Mouse (Mus musculus) stomach, embryonic 14.5 days (tissue): ENCODE data around the gene Syt16. TPM values are rescaled to one million over a fixed set of nuclear protein-coding genes. Genes with fewer than 3 reads are reported as not detected.
A peak's percentile ranks its signal among the peaks of the same experiment; 100 is the strongest.

ENCODE experiments used
- ATAC-seq: fragments of 200-750 bp; cut with Nextera tagmentation; 2 replicates; pipeline ENCODE4 v1.8.0; 2017; ENCODE audit warnings: low read depth, moderate TSS enrichment; ENCODE audit not compliant: insufficient number of reproducible peaks, insufficient read depth, low FRiP score
- H3K27ac ChIP-seq: fragments of 300-500 bp; sonication (generic); 2 replicates; pipeline ENCODE4 v1.5.1; 2014; ENCODE audit warnings: mild to moderate bottlenecking, low read length, moderate library complexity, mixed read lengths
- H3K27me3 ChIP-seq: fragments of 300-500 bp; sonication (generic); 2 replicates; pipeline ENCODE4 v1.6.1; 2014; ENCODE audit warnings: low read length, control low read depth, mixed read lengths; ENCODE audit not compliant: control insufficient read depth, insufficient read depth
- H3K36me3 ChIP-seq: fragments of 300-500 bp; sonication (generic); 2 replicates; pipeline ENCODE4 v1.6.1; 2014; ENCODE audit warnings: mild to moderate bottlenecking, control low read depth, low read length, moderate library complexity, mixed read lengths; ENCODE audit not compliant: control insufficient read depth, insufficient read depth
- H3K4me1 ChIP-seq: fragments of 300-500 bp; sonication (generic); 2 replicates; pipeline ENCODE4 v1.6.1; 2014; ENCODE audit warnings: low read length, control low read depth, mixed read lengths; ENCODE audit not compliant: control insufficient read depth, insufficient read depth
- H3K4me2 ChIP-seq: fragments of 300-500 bp; sonication (generic); replicated peaks from 2 replicates; pipeline ENCODE4 v1.6.1; 2014; ENCODE audit warnings: low read depth, low read length, control low read depth
- H3K4me3 ChIP-seq: fragments of 300-500 bp; sonication (generic); 2 replicates; pipeline ENCODE4 v1.5.1; 2014; ENCODE audit warnings: low read depth, low read length, control low read depth
- H3K9ac ChIP-seq: fragments of 300-500 bp; sonication (generic); replicated peaks from 2 replicates; pipeline ENCODE4 v1.6.1; 2014; ENCODE audit warnings: low read depth, mild to moderate bottlenecking, control low read depth, low read length, moderate library complexity, mixed read lengths
- H3K9me3 ChIP-seq: fragments of 300-500 bp; sonication (generic); 2 replicates; pipeline ENCODE4 v1.6.1; 2016; ENCODE audit warnings: low read depth, low read length, control low read depth; ENCODE audit not compliant: control insufficient read depth
- WGBS: fragments of 180-500 bp; shearing (Covaris S2); extraction: QIAGEN DNeasy Blood & Tissue Kit; methylation state at CpG from one replicate; pipeline ENCODE4 v1.1.7; 2014; 5-methylcytosine and 5-hydroxymethylcytosine counted together
- polyA plus RNA-seq: library from polyadenylated mRNA; unstranded; fragments of >200 nt; fragmentation: Nextera tagmentation; extraction: Ambion mirVana; gene quantifications from 2 replicates; pipeline ENCODE4 v1.2.1, GENCODE M21; 2014

Syt16 gene
- polyA plus RNA-seq, 1 experiment from 2014 or later = 2.3 TPM

DNA sequence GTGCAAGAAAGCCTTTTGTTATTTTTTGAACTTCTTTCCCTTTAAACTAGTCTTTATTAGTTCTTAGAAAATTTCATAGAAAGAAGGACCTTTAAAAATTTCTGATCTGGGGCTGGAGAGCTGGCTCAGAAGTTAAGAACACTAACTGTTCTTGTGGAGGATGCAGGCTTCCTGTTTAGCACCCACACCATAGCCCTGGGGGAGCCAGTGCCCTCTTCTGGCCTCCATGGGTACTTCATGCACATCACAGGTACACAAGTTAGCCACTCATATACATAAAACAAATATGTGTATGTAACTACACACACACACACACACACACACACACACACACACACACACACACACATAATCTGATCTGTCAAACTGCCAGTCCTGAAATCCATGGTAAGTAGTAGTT lies 7.9 kb upstream of the Syt16 start:
- no peaks in the 10 kb centered on the region for H3K4me1 ChIP-seq
- H3K27me3 ChIP-seq = no peaks in the 10 kb centered on the region
- no peak overlapping the region for H3K9ac ChIP-seq
- no peak overlapping the region for H3K27ac ChIP-seq
- no peaks in the 10 kb centered on the region for H3K9me3 ChIP-seq
- no peak for ATAC-seq
- H3K4me3 ChIP-seq = no peak overlapping the region
- H3K4me2 ChIP-seq = no peak overlapping the region
- H3K36me3 ChIP-seq = peaks cover 5% of the 10 kb centered on the region; the same call in 1 of the 2 replicates

- H3K9me3 ChIP-seq = no peaks in the 10 kb centered on the region
- H3K27me3 ChIP-seq = peaks cover 3% of the 10 kb centered on the region; the same call in 1 of the 2 replicates
- H3K27ac ChIP-seq = no peak overlapping the region
- no peaks in the 10 kb centered on the region for H3K36me3 ChIP-seq
- no peak overlapping the region for H3K9ac ChIP-seq
- no peaks in the 10 kb centered on the region; the same call in 1 of the 2 replicates for H3K4me1 ChIP-seq
- H3K4me3 ChIP-seq = no peak overlapping the region; the same call in 1 of the 2 replicates
- 63% methylated on average over 12 of the region's 12 CpGs for WGBS
- no peak overlapping the region for H3K4me2 ChIP-seq
- ATAC-seq = no peak
Measured at GRCm38 (mm10) chr12:73996906-73997296, 560 bp upstream of the Syt16 start.

DNA sequence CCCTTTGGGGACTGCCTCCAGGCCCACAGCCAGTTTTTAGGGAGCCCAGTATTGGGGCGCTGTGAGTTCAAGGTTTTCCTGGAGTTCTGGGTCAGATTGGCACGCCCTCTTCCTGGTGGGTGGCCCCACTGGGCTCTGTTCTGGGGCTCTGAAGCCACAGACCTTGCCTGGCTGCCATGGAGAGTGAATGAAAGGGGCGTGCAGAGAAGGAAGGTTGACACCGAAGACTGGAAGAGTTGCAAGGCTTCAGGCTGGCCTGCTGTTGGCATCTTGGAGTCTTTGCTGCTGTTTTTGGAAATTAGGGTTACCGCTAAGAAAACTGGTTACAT lies 631 bp downstream of the Syt16 start:
- Histone ChIP-seq H3K9me3 (no peaks in the 10 kb centered on the region), H3K4me2 (peak overlapping the region; percentile 94), H3K27me3 (peaks cover 3% of the 10 kb centered on the region; the same call in 1 of the 2 replicates), H3K36me3 (no peaks in the 10 kb centered on the region), H3K9ac (no peak overlapping the region), H3K4me3 (peak overlapping the region; percentile 44), H3K4me1 (no peaks in the 10 kb centered on the region; the same call in 1 of the 2 replicates), H3K27ac (no peak overlapping the region)
- no peak for ATAC-seq
- WGBS = 46% methylated on average over 5 of the region's 5 CpGs

DNA sequence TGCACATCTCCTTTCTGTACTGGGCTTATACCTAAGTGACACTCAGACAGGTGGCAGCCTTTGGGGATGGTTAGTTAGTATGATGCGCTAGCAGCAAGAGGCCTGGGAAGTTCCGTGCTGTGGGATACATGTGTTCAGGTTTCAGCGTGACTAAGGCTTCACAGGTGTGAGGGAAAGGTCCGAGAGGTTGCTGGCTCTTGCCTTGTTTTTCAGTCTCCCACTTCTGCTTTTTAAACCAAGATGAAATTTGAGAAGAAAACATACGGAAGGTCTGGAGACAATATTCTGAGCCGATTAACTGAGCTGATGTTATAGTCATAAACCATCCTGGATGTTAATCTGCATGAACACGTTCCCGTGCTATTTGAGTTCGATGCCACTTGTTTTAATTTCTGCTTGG lies 5.0 kb downstream of the Syt16 start:
- ATAC-seq = no peak
- no peaks in the 10 kb centered on the region; the same call in 1 of the 2 replicates for H3K4me1 ChIP-seq
- H3K4me2 ChIP-seq = no peak overlapping the region
- peaks cover 3% of the 10 kb centered on the region; the same call in 1 of the 2 replicates for H3K27me3 ChIP-seq
- H3K9ac ChIP-seq = no peak overlapping the region
- H3K27ac ChIP-seq = no peak overlapping the region
- no peaks in the 10 kb centered on the region for H3K9me3 ChIP-seq
- 88% methylated on average over 9 of the region's 9 CpGs for WGBS
- no peak overlapping the region for H3K4me3 ChIP-seq
- no peaks in the 10 kb centered on the region for H3K36me3 ChIP-seq

- H3K27ac ChIP-seq = no peak overlapping the region
- H3K4me1 ChIP-seq = no peaks in the 10 kb centered on the region
- no peak overlapping the region for H3K9ac ChIP-seq
- no peak overlapping the region for H3K4me3 ChIP-seq
- H3K9me3 ChIP-seq = no peaks in the 10 kb centered on the region
- H3K27me3 ChIP-seq = no peaks in the 10 kb centered on the region
- H3K36me3 ChIP-seq = no peaks in the 10 kb centered on the region
- WGBS = 27% methylated on average over 8 of the region's 8 CpGs
- ATAC-seq = no peak
- no peak overlapping the region for H3K4me2 ChIP-seq
Measured at GRCm38 (mm10) chr12:74009448-74009911, 12.0 kb downstream of the Syt16 start.

- no peak overlapping the region for H3K27ac ChIP-seq
- H3K9me3 ChIP-seq = no peaks in the 10 kb centered on the region
- 2% methylated on average over 6 of the region's 6 CpGs for WGBS
- H3K27me3 ChIP-seq = no peaks in the 10 kb centered on the region
- peak overlapping the region; percentile 25; the same call in 1 of the 2 replicates for H3K4me2 ChIP-seq
- H3K36me3 ChIP-seq = no peaks in the 10 kb centered on the region
- H3K4me1 ChIP-seq = no peaks in the 10 kb centered on the region
- H3K9ac ChIP-seq = no peak overlapping the region
- H3K4me3 ChIP-seq = no peak overlapping the region
- ATAC-seq = peak; percentile 69; the same call in 1 of the 2 replicates
Measured at GRCm38 (mm10) chr12:74013739-74014138, 16.3 kb downstream of the Syt16 start.

DNA sequence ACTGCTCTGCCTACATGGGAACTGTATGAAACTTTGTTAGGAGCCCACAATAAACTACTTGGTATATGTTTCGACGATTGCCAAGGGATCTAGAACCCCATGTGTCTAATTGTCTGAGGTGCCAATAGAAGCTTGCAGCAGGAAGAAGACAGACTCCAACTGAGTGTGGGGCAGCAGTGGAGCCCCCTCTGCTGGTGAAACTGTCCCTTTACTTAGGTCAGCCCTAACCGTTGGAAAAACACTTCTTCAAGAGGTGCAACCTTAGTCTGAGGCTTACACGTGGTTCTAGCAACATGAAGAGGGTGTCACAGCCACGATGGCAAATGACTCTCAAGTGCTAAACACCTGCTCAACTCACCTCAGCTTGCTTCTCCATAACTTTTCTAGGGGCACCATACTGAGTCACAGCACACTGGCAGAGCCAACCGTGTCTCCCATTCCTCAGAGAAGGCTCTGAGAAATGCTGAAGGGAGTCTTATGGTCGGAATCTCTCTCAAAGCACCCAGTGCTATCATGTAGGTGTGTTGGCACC lies 17.3 kb downstream of the Syt16 start:
- no peaks in the 10 kb centered on the region for H3K4me1 ChIP-seq
- H3K9ac ChIP-seq = no peak overlapping the region
- WGBS = 55% methylated on average over 7 of the region's 7 CpGs
- no peaks in the 10 kb centered on the region for H3K9me3 ChIP-seq
- no peaks in the 10 kb centered on the region for H3K36me3 ChIP-seq
- H3K27me3 ChIP-seq = no peaks in the 10 kb centered on the region
- H3K27ac ChIP-seq = no peak overlapping the region
- no peak for ATAC-seq
- H3K4me2 ChIP-seq = no peak overlapping the region
- H3K4me3 ChIP-seq = no peak overlapping the region

DNA sequence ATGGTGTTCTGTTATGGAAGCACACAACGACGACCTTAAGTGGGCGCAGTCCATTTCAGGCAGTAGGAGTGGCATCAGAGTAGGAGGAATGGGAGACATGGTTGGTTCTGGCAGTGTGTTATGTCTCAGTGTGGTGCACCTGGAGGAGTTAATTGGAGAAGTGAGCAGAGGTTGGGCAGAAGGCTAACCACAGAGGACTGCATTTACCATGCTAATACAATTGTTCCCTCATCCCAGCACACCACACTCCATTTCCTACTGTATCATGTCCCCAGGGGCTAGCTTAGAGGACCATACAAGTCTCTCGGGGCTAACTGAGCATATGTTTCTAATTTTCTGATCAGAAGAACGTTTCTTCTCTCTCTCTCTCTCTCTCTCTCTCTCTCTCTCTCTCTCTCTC lies 18.0 kb downstream of the Syt16 start:
- WGBS = 72% methylated on average over 5 of the region's 5 CpGs
- Histone ChIP-seq H3K27ac (no peak overlapping the region), H3K36me3 (no peaks in the 10 kb centered on the region), H3K4me1 (no peaks in the 10 kb centered on the region), H3K4me3 (no peak overlapping the region), H3K4me2 (no peak overlapping the region), H3K27me3 (no peaks in the 10 kb centered on the region), H3K9me3 (no peaks in the 10 kb centered on the region), H3K9ac (no peak overlapping the region)
- no peak for ATAC-seq

GRCm38 (mm10) chr12:74023260-74023659 lies 25.8 kb downstream of the Syt16 start:
- H3K27ac ChIP-seq = no peak overlapping the region
- H3K4me2 ChIP-seq = no peak overlapping the region
- ATAC-seq = no peak
- H3K27me3 ChIP-seq = no peaks in the 10 kb centered on the region
- H3K4me1 ChIP-seq = no peaks in the 10 kb centered on the region
- H3K4me3 ChIP-seq = no peak overlapping the region
- H3K9me3 ChIP-seq = no peaks in the 10 kb centered on the region
- H3K9ac ChIP-seq = no peak overlapping the region
- WGBS = 74% methylated on average over 5 of the region's 5 CpGs
- no peaks in the 10 kb centered on the region for H3K36me3 ChIP-seq
